Mouse (Mus musculus): ENCODE data around the gene Spata13. TPM values are rescaled to one million over a fixed set of nuclear protein-coding genes. Genes with fewer than 3 reads are reported as not detected.

The Spata13 gene
- total and polyA plus RNA-seq, 3 experiments = 0.39 to 1.5 TPM; not detected in 1

- TF ChIP-seq MYB (IDR thresholded peaks at IDR 0.05; ENCODE audit: low read depth, low read length) = no peak
These were observed 30.8 kb downstream of the Spata13 start (continued) for GRCm38 (mm10) chr14:60664641-60665040.

GRCm38 (mm10) chr14:60665263-60665662, 31.5 kb downstream of the Spata13 start:
- no peak overlapping the region for H3K27ac ChIP-seq (ENCODE audit: control insufficient read depth, low read depth, low read length)
- TF ChIP-seq KAT2A (conservative IDR thresholded peaks at IDR 0.05; ENCODE audit: low read depth, low read length) (no peak), TAL1 (IDR thresholded peaks at IDR 0.05; ENCODE audit: low read length) (no peak), POLR2AphosphoS2 (IDR thresholded peaks at IDR 0.05; ENCODE audit: low read length) (no peak), NELFE (IDR thresholded peaks at IDR 0.05; ENCODE audit: low read depth, low read length) (no peak), ETS1 (IDR thresholded peaks at IDR 0.05; ENCODE audit: low read depth, low read length) (no peak), MEF2A (IDR thresholded peaks at IDR 0.05; ENCODE audit: extremely low read depth, insufficient replicate concordance, low read depth, low read length, poor library complexity, severe bottlenecking) (no peak), JUND (IDR thresholded peaks at IDR 0.05; ENCODE audit: low read depth, low read length) (no peak), ZNF384 (IDR thresholded peaks at IDR 0.05; ENCODE audit: low read depth, low read length) (no peak), POLR2AphosphoS5 (IDR thresholded peaks at IDR 0.05; ENCODE audit: borderline replicate concordance, low read depth, low read length) (no peak), RCOR1 (IDR thresholded peaks at IDR 0.05; ENCODE audit: low read depth, low read length) (no peak), NRF1 (IDR thresholded peaks at IDR 0.05; ENCODE audit: insufficient read depth, low read depth, low read length, poor library complexity, severe bottlenecking) (no peak), ZC3H11A (IDR thresholded peaks at IDR 0.05; ENCODE audit: low read depth, low read length) (no peak), SIN3A (IDR thresholded peaks at IDR 0.05; ENCODE audit: low read length) (no peak), MAZ (IDR thresholded peaks at IDR 0.05; ENCODE audit: low read depth, low read length) (no peak), ZMIZ1 (IDR thresholded peaks at IDR 0.05; ENCODE audit: low read depth, low read length) (no peak), SMC3 (IDR thresholded peaks at IDR 0.05; ENCODE audit: low read depth, low read length) (no peak), POLR2A (IDR thresholded peaks at IDR 0.05; ENCODE audit: control insufficient read depth in 1 of 2, insufficient read depth in 1 of 2, low read depth in 1 of 2, low read length in 2 of 2, poor library complexity in 1 of 2) (no peak)
- no peak overlapping the region for H3K9ac ChIP-seq (ENCODE audit: control insufficient read depth, low read depth, low read length, poor library complexity, severe bottlenecking)
- no peaks in the 10 kb centered on the region for H3K27me3 ChIP-seq (ENCODE audit: control insufficient read depth in 1 of 2, insufficient read depth in 2 of 2, low read length in 2 of 2)
- no peaks in the 10 kb centered on the region for H3K36me3 ChIP-seq (ENCODE audit: control insufficient read depth in 1 of 2, insufficient read depth in 2 of 2, low read length in 2 of 2)
- no peaks in the 10 kb centered on the region for H3K9me3 ChIP-seq (replicated peaks; ENCODE audit: insufficient read depth, low read length)
- H3K4me1 ChIP-seq (ENCODE audit: control insufficient read depth in 1 of 2, insufficient read depth in 2 of 2, low read length in 2 of 2) = no peaks in the 10 kb centered on the region
- no peaks in the 10 kb centered on the region for H3K79me2 ChIP-seq (ENCODE audit: control insufficient read depth, insufficient read depth, low read length, poor library complexity)
- no peak overlapping the region for H3K4me3 ChIP-seq (ENCODE audit: control insufficient read depth in 1 of 2, insufficient read depth in 1 of 2, low read depth in 2 of 2, low read length in 2 of 2)
- DNase-seq (ENCODE audit: low read depth, low spot score) = no peak

GRCm38 (mm10) chr14:60666252-60666651, 32.5 kb downstream of the Spata13 start:
- H3K36me3 ChIP-seq (ENCODE audit: control insufficient read depth in 1 of 2, insufficient read depth in 2 of 2, low read length in 2 of 2) = no peaks in the 10 kb centered on the region
- no peak overlapping the region for H3K27ac ChIP-seq (ENCODE audit: control insufficient read depth, low read depth, low read length)
- no peak overlapping the region for H3K9ac ChIP-seq (ENCODE audit: control insufficient read depth, low read depth, low read length, poor library complexity, severe bottlenecking)
- TF ChIP-seq MAX (IDR thresholded peaks at IDR 0.05; ENCODE audit: low read length) (no peak), ZKSCAN1 (IDR thresholded peaks at IDR 0.05; ENCODE audit: low read depth, low read length) (no peak), NELFE (IDR thresholded peaks at IDR 0.05; ENCODE audit: low read depth, low read length) (no peak), BHLHE40 (IDR thresholded peaks at IDR 0.05; ENCODE audit: borderline replicate concordance, low read depth, low read length) (no peak), USF2 (IDR thresholded peaks at IDR 0.05; ENCODE audit: borderline replicate concordance in 1 of 2, insufficient read depth in 1 of 2, low read depth in 1 of 2, low read length in 2 of 2) (no peak), POLR2AphosphoS5 (IDR thresholded peaks at IDR 0.05; ENCODE audit: borderline replicate concordance, low read depth, low read length) (no peak), EP300 (IDR thresholded peaks at IDR 0.05; ENCODE audit: low read depth in 1 of 2, low read length in 2 of 2) (no peak), MXI1 (IDR thresholded peaks at IDR 0.05; ENCODE audit: low read depth, low read length) (no peak), ETS1 (IDR thresholded peaks at IDR 0.05; ENCODE audit: low read depth, low read length) (no peak), CHD2 (IDR thresholded peaks at IDR 0.05; ENCODE audit: low read length) (no peak), TAL1 (IDR thresholded peaks at IDR 0.05; ENCODE audit: low read length) (no peak), SIN3A (IDR thresholded peaks at IDR 0.05; ENCODE audit: low read length) (no peak), HCFC1 (IDR thresholded peaks at IDR 0.05; ENCODE audit: low read depth, low read length) (no peak)
- H3K4me3 ChIP-seq (ENCODE audit: control insufficient read depth in 1 of 2, insufficient read depth in 1 of 2, low read depth in 2 of 2, low read length in 2 of 2) = no peak overlapping the region
- no peaks in the 10 kb centered on the region for H3K79me2 ChIP-seq (ENCODE audit: control insufficient read depth, insufficient read depth, low read length, poor library complexity)
- no peaks in the 10 kb centered on the region for H3K27me3 ChIP-seq (ENCODE audit: control insufficient read depth in 1 of 2, insufficient read depth in 2 of 2, low read length in 2 of 2)
- no peaks in the 10 kb centered on the region for H3K9me3 ChIP-seq (replicated peaks; ENCODE audit: insufficient read depth, low read length)
- H3K4me1 ChIP-seq (ENCODE audit: control insufficient read depth in 1 of 2, insufficient read depth in 2 of 2, low read length in 2 of 2) = no peaks in the 10 kb centered on the region
- no peak for DNase-seq (ENCODE audit: low read depth, low spot score)

All from MEL (cell line).